Mouse (Mus musculus): ENCODE data around the gene Rasgef1a. TPM values are rescaled to one million over a fixed set of nuclear protein-coding genes. Genes with fewer than 3 reads are reported as not detected.

Rasgef1a gene
- polyA plus RNA-seq (2011; ENCODE audit: insufficient read depth, insufficient read length, low read depth, missing spikeins) = 0.67 and 0.91 TPM in 2 replicates

DNA sequence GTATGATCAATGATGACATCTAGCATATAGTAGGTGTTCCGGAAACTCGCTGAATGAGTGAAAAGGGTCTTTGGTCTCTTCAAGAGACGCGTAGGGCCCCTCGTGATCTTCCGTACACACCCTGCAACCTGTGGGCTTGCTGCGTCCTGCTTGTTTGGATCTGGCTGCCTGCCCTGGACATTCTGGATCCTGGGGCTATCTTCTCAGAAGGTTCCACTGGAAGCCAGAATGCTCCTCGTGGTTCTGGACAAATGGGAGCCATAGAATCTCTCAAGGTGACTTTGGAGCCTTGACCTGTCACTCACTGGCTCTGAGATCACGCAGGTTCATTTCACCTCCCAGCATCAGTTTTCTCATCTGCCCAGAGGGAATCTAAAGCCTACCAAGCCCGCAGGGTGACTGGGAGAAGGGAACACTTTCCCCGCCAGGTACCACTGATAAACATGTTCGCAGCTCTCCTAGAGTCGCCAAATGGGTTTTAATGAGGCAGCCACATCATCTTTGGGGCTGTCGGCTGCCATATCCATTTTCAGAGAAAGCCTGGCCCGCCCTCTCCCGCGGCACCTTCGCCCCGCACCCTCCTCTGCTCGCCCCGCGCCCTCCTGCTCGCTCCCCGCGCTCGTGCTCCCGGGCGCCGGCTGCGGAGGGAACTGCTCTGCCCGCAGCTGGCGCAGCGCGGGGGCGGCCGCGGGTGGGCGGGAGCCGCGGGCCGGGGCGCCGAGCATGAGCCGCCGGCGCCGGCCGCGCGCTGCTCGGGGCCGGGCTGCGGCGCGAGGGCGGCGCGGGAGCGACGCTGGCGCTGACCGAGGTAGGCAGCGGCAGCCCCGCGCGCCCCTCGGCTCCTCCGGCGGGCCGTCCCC lies at the start of gene Rasgef1a:
TSS of gene Rasgef1a (plus strand) at position 683 of the 860 bp plus-strand sequence.
- Histone ChIP-seq H3K27ac (ENCODE audit: insufficient read depth, low read length) (no peak within 1 kb of the TSS), H3K36me3 (ENCODE audit: control insufficient read depth, insufficient read depth, low read length, poor library complexity, severe bottlenecking) (no peaks in the 10 kb centered on the region), H3K27me3 (ENCODE audit: control insufficient read depth, insufficient read depth, low read length, poor library complexity, severe bottlenecking) (peaks cover 7% of the 10 kb centered on the region), H3K4me1 (ENCODE audit: control insufficient read depth, insufficient read depth, low read length) (no peaks in the 10 kb centered on the region), H3K9ac (ENCODE audit: low read depth, poor library complexity, severe bottlenecking) (peak within 1 kb of the TSS; percentile 40), H3K4me3 (ENCODE audit: low read depth, low read length) (peak within 1 kb of the TSS; percentile 38), H3K9me3 (replicated peaks; ENCODE audit: control insufficient read depth, insufficient read depth, low read length, poor library complexity, severe bottlenecking) (no peaks in the 10 kb centered on the region)
- no peak for TF ChIP-seq CTCF (IDR thresholded peaks at IDR 0.05; ENCODE audit: low read depth, low read length)
- no peak for TF ChIP-seq POLR2A (IDR thresholded peaks at IDR 0.05; ENCODE audit: insufficient read depth, low read length)
- no peak for TF ChIP-seq EP300 (IDR thresholded peaks at IDR 0.05; ENCODE audit: insufficient read depth, low read depth, low read length)

GRCm38 (mm10) chr6:117963201-117963600 lies 48.0 kb upstream of the Rasgef1a start:
- Histone ChIP-seq H3K36me3 (ENCODE audit: control insufficient read depth, insufficient read depth, low read length, poor library complexity, severe bottlenecking) (no peaks in the 10 kb centered on the region), H3K27ac (ENCODE audit: insufficient read depth, low read length) (no peak overlapping the region), H3K27me3 (ENCODE audit: control insufficient read depth, insufficient read depth, low read length, poor library complexity, severe bottlenecking) (no peaks in the 10 kb centered on the region), H3K4me1 (ENCODE audit: control insufficient read depth, insufficient read depth, low read length) (no peaks in the 10 kb centered on the region), H3K4me3 (ENCODE audit: low read depth, low read length) (no peak overlapping the region), H3K9me3 (replicated peaks; ENCODE audit: control insufficient read depth, insufficient read depth, low read length, poor library complexity, severe bottlenecking) (no peaks in the 10 kb centered on the region), H3K9ac (ENCODE audit: low read depth, poor library complexity, severe bottlenecking) (no peak overlapping the region)
- no peak for TF ChIP-seq CTCF (IDR thresholded peaks at IDR 0.05; ENCODE audit: low read depth, low read length)
- no peak for TF ChIP-seq POLR2A (IDR thresholded peaks at IDR 0.05; ENCODE audit: insufficient read depth, low read length)
- TF ChIP-seq EP300 (IDR thresholded peaks at IDR 0.05; ENCODE audit: insufficient read depth, low read depth, low read length) = no peak

DNA sequence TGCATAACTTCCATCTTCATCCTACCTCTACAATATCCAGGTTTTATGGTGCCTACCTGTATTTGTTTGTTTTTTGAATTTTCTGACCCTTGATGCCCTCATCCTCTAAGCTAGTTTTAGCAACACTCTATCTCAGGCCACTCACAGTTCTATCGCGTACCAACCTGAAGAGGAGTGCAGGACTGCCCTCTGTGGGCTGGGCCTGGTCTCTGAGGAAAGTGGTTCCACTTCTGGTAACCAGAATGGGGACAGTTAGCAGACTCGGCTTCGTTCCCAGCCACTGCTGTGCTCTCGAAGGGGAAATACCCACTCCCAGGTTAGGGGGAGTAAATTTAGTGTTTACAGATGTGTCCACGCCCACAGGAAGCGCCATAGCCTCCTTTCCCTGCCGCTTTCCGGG lies 44.5 kb upstream of the Rasgef1a start:
- Histone ChIP-seq H3K9me3 (replicated peaks; ENCODE audit: control insufficient read depth, insufficient read depth, low read length, poor library complexity, severe bottlenecking) (no peaks in the 10 kb centered on the region), H3K27ac (ENCODE audit: insufficient read depth, low read length) (no peak overlapping the region), H3K4me3 (ENCODE audit: low read depth, low read length) (no peak overlapping the region), H3K36me3 (ENCODE audit: control insufficient read depth, insufficient read depth, low read length, poor library complexity, severe bottlenecking) (no peaks in the 10 kb centered on the region), H3K27me3 (ENCODE audit: control insufficient read depth, insufficient read depth, low read length, poor library complexity, severe bottlenecking) (no peaks in the 10 kb centered on the region), H3K4me1 (ENCODE audit: control insufficient read depth, insufficient read depth, low read length) (no peaks in the 10 kb centered on the region), H3K9ac (ENCODE audit: low read depth, poor library complexity, severe bottlenecking) (no peak overlapping the region)
- no peak for TF ChIP-seq CTCF (IDR thresholded peaks at IDR 0.05; ENCODE audit: low read depth, low read length)
- no peak for TF ChIP-seq EP300 (IDR thresholded peaks at IDR 0.05; ENCODE audit: insufficient read depth, low read depth, low read length)
- TF ChIP-seq POLR2A (IDR thresholded peaks at IDR 0.05; ENCODE audit: insufficient read depth, low read length) = no peak

DNA sequence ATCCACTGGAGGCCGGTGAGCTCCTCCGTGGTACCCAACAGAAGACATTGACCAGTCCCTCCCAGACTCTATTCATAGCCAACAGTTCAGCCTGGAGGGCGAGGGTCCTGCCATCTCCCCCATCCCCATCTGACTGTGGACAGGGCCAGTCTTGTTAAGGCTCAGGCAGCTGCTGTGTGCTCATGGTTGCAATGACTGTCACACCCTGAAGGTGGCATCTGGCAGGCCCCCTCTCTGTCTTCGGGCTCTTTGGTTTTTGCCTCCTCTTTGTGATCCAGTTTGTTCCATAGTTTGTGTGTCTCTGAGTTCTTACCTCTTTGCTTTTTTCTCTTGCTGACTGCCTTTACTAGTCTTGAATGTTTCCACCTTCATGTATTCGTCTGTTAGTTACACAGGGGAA lies 24.1 kb upstream of the Rasgef1a start:
- no peak for TF ChIP-seq POLR2A (IDR thresholded peaks at IDR 0.05; ENCODE audit: insufficient read depth, low read length)
- TF ChIP-seq CTCF (IDR thresholded peaks at IDR 0.05; ENCODE audit: low read depth, low read length) = no peak
- TF ChIP-seq EP300 (IDR thresholded peaks at IDR 0.05; ENCODE audit: insufficient read depth, low read depth, low read length) = no peak

GRCm38 (mm10) chr6:117989209-117989608 lies 22.0 kb upstream of the Rasgef1a start:
- TF ChIP-seq POLR2A (IDR thresholded peaks at IDR 0.05; ENCODE audit: insufficient read depth, low read length) (no peak), CTCF (IDR thresholded peaks at IDR 0.05; ENCODE audit: low read depth, low read length) (no peak), EP300 (IDR thresholded peaks at IDR 0.05; ENCODE audit: insufficient read depth, low read depth, low read length) (no peak)
- no peak overlapping the region for H3K27ac ChIP-seq (ENCODE audit: insufficient read depth, low read length)
- no peaks in the 10 kb centered on the region for H3K9me3 ChIP-seq (replicated peaks; ENCODE audit: control insufficient read depth, insufficient read depth, low read length, poor library complexity, severe bottlenecking)
- no peak overlapping the region for H3K4me3 ChIP-seq (ENCODE audit: low read depth, low read length)
- no peaks in the 10 kb centered on the region for H3K4me1 ChIP-seq (ENCODE audit: control insufficient read depth, insufficient read depth, low read length)
- H3K27me3 ChIP-seq (ENCODE audit: control insufficient read depth, insufficient read depth, low read length, poor library complexity, severe bottlenecking) = no peaks in the 10 kb centered on the region
- H3K36me3 ChIP-seq (ENCODE audit: control insufficient read depth, insufficient read depth, low read length, poor library complexity, severe bottlenecking) = no peaks in the 10 kb centered on the region
- no peak overlapping the region for H3K9ac ChIP-seq (ENCODE audit: low read depth, poor library complexity, severe bottlenecking)

More for the DNA sequence above, 24.1 kb upstream of the Rasgef1a start:
- Histone ChIP-seq H3K9ac (ENCODE audit: low read depth, poor library complexity, severe bottlenecking) (no peak overlapping the region), H3K9me3 (replicated peaks; ENCODE audit: control insufficient read depth, insufficient read depth, low read length, poor library complexity, severe bottlenecking) (no peaks in the 10 kb centered on the region), H3K27me3 (ENCODE audit: control insufficient read depth, insufficient read depth, low read length, poor library complexity, severe bottlenecking) (no peaks in the 10 kb centered on the region), H3K4me3 (ENCODE audit: low read depth, low read length) (no peak overlapping the region), H3K4me1 (ENCODE audit: control insufficient read depth, insufficient read depth, low read length) (no peaks in the 10 kb centered on the region), H3K27ac (ENCODE audit: insufficient read depth, low read length) (no peak overlapping the region), H3K36me3 (ENCODE audit: control insufficient read depth, insufficient read depth, low read length, poor library complexity, severe bottlenecking) (no peaks in the 10 kb centered on the region)

DNA sequence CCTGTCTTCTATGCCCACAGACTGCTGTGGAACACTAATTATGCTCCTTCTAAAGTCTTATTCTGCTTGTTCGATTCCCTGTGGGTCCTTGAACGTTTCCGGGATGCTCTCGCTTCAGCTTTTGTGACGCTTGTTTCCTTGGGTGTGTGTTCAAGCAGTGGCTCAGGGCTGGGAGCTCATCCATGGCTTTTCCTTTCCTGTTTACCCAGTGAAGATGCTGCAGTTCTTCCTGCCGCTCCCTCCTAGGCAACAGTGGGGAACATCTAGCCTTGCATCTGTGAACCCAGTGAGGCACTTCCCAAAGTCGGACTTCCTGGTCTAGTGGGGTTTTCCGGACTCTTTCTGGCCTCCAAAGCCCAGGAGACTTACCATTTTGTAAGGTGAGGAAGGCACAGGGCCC lies 20.6 kb upstream of the Rasgef1a start:
- Histone ChIP-seq H3K27me3 (ENCODE audit: control insufficient read depth, insufficient read depth, low read length, poor library complexity, severe bottlenecking) (no peaks in the 10 kb centered on the region), H3K4me3 (ENCODE audit: low read depth, low read length) (no peak overlapping the region), H3K9me3 (replicated peaks; ENCODE audit: control insufficient read depth, insufficient read depth, low read length, poor library complexity, severe bottlenecking) (no peaks in the 10 kb centered on the region), H3K27ac (ENCODE audit: insufficient read depth, low read length) (no peak overlapping the region), H3K9ac (ENCODE audit: low read depth, poor library complexity, severe bottlenecking) (no peak overlapping the region), H3K36me3 (ENCODE audit: control insufficient read depth, insufficient read depth, low read length, poor library complexity, severe bottlenecking) (no peaks in the 10 kb centered on the region), H3K4me1 (ENCODE audit: control insufficient read depth, insufficient read depth, low read length) (no peaks in the 10 kb centered on the region)
- TF ChIP-seq POLR2A (IDR thresholded peaks at IDR 0.05; ENCODE audit: insufficient read depth, low read length) = no peak
- no peak for TF ChIP-seq CTCF (IDR thresholded peaks at IDR 0.05; ENCODE audit: low read depth, low read length)
- TF ChIP-seq EP300 (IDR thresholded peaks at IDR 0.05; ENCODE audit: insufficient read depth, low read depth, low read length) = no peak

Data from ES-Bruce4 (cell line).